Mouse (Mus musculus): ENCODE measurements at regions not wholly inside any gene's neighbourhood (a gene's known extent, or its start where the extent isn't known, plus 50 kb on each side); places are given as distances from the start of the nearest gene placed in this dataset.

GRCm38 (mm10) chr1:57224425-57225104 is 152.9 kb upstream of the 1700066M21Rik start:
- Histone ChIP-seq H3K4me2 (replicated peaks) (no peak overlapping the region), H3K27me3 (no peaks in the 10 kb centered on the region), H3K27ac (no peak overlapping the region), H3K4me3 (no peak overlapping the region), H3K9me3 (replicated peaks) (no peaks in the 10 kb centered on the region), H3K4me1 (no peaks in the 10 kb centered on the region), H3K9ac (no peak overlapping the region), H3K36me3 (no peaks in the 10 kb centered on the region)
- ATAC-seq (ENCODE audit: low FRiP score) = no peak
- WGBS = 87% methylated on average over 10 of the region's 10 CpGs

- Histone ChIP-seq H3K27ac (no peak overlapping the region), H3K36me3 (no peaks in the 10 kb centered on the region), H3K9me3 (replicated peaks) (no peaks in the 10 kb centered on the region), H3K4me2 (replicated peaks) (no peak overlapping the region), H3K4me1 (0 out of 2 replicates have a peak, but pooled peaks cover 12% of the 10 kb centered on the region), H3K27me3 (no peaks in the 10 kb centered on the region; the same call in 1 of the 2 replicates), H3K4me3 (no peak overlapping the region), H3K9ac (no peak overlapping the region)
- ATAC-seq (ENCODE audit: low FRiP score) = peak; percentile 84
- 30% methylated on average over 6 of the region's 6 CpGs for WGBS
Measured at GRCm38 (mm10) chr1:57243607-57244408, 133.6 kb upstream of the 1700066M21Rik start.

- H3K27me3 ChIP-seq = no peaks in the 10 kb centered on the region
- no peak overlapping the region for H3K9ac ChIP-seq
- H3K27ac ChIP-seq = no peak overlapping the region
- WGBS = 62% methylated on average over 7 of the region's 7 CpGs
- H3K36me3 ChIP-seq = no peaks in the 10 kb centered on the region
- H3K4me3 ChIP-seq = no peak overlapping the region
- H3K4me2 ChIP-seq (replicated peaks) = no peak overlapping the region
- no peak for ATAC-seq (ENCODE audit: low FRiP score)
- H3K4me1 ChIP-seq = no peaks in the 10 kb centered on the region
- H3K9me3 ChIP-seq (replicated peaks) = no peaks in the 10 kb centered on the region
Measured at GRCm38 (mm10) chr1:57259626-57260025, 117.8 kb upstream of the 1700066M21Rik start.

- H3K9ac ChIP-seq = no peak overlapping the region
- no peaks in the 10 kb centered on the region for H3K27me3 ChIP-seq
- H3K4me2 ChIP-seq (replicated peaks) = no peak overlapping the region
- WGBS = 47% methylated on average over 12 of the region's 12 CpGs
- peaks cover 14% of the 10 kb centered on the region for H3K4me1 ChIP-seq
- ATAC-seq (ENCODE audit: low FRiP score) = no peak
- H3K9me3 ChIP-seq (replicated peaks) = no peaks in the 10 kb centered on the region
- no peak overlapping the region for H3K4me3 ChIP-seq
- no peak overlapping the region for H3K27ac ChIP-seq
- H3K36me3 ChIP-seq = no peaks in the 10 kb centered on the region
Measured at GRCm38 (mm10) chr1:57265012-57265760, 112.2 kb upstream of the 1700066M21Rik start.

GRCm38 (mm10) chr1:57266695-57267094 is 110.7 kb upstream of the 1700066M21Rik start:
- no peaks in the 10 kb centered on the region for H3K27me3 ChIP-seq
- no peaks in the 10 kb centered on the region for H3K36me3 ChIP-seq
- WGBS = 44% methylated on average over 4 of the region's 4 CpGs
- H3K4me2 ChIP-seq (replicated peaks) = no peak overlapping the region
- no peak overlapping the region for H3K27ac ChIP-seq
- no peak overlapping the region for H3K9ac ChIP-seq
- H3K4me1 ChIP-seq = peaks cover 14% of the 10 kb centered on the region
- H3K4me3 ChIP-seq = no peak overlapping the region
- no peaks in the 10 kb centered on the region for H3K9me3 ChIP-seq (replicated peaks)
- peak; percentile 70 for ATAC-seq (ENCODE audit: low FRiP score)

GRCm38 (mm10) chr1:57267851-57268250 is 109.6 kb upstream of the 1700066M21Rik start:
- Histone ChIP-seq H3K36me3 (no peaks in the 10 kb centered on the region), H3K4me1 (peaks cover 14% of the 10 kb centered on the region), H3K4me2 (replicated peaks) (no peak overlapping the region), H3K9ac (no peak overlapping the region), H3K27me3 (no peaks in the 10 kb centered on the region), H3K4me3 (no peak overlapping the region), H3K27ac (no peak overlapping the region), H3K9me3 (replicated peaks) (no peaks in the 10 kb centered on the region)
- WGBS = 77% methylated on average over 2 of the region's 2 CpGs
- no peak for ATAC-seq (ENCODE audit: low FRiP score)

GRCm38 (mm10) chr1:57269679-57270354 is 107.6 kb upstream of the 1700066M21Rik start:
- H3K27me3 ChIP-seq = no peaks in the 10 kb centered on the region
- H3K9me3 ChIP-seq (replicated peaks) = no peaks in the 10 kb centered on the region
- H3K36me3 ChIP-seq = no peaks in the 10 kb centered on the region
- no peak overlapping the region for H3K9ac ChIP-seq
- no peak overlapping the region for H3K4me2 ChIP-seq (replicated peaks)
- peaks cover 14% of the 10 kb centered on the region for H3K4me1 ChIP-seq
- ATAC-seq (ENCODE audit: low FRiP score) = peak; percentile 77
- H3K4me3 ChIP-seq = no peak overlapping the region
- 48% methylated on average over 13 of the region's 13 CpGs for WGBS
- no peak overlapping the region for H3K27ac ChIP-seq

- Histone ChIP-seq H3K4me2 (replicated peaks) (no peak overlapping the region), H3K27ac (no peak overlapping the region), H3K36me3 (no peaks in the 10 kb centered on the region), H3K4me3 (no peak overlapping the region), H3K27me3 (no peaks in the 10 kb centered on the region), H3K4me1 (peaks cover 3% of the 10 kb centered on the region; the same call in 1 of the 2 replicates), H3K9ac (no peak overlapping the region), H3K9me3 (replicated peaks) (no peaks in the 10 kb centered on the region)
- ATAC-seq (ENCODE audit: low FRiP score) = no peak
- 84% methylated on average over 5 of the region's 5 CpGs for WGBS
Measured at GRCm38 (mm10) chr1:57272593-57272992, 104.8 kb upstream of the 1700066M21Rik start.

- Histone ChIP-seq H3K27ac (no peak overlapping the region), H3K4me1 (no peaks in the 10 kb centered on the region), H3K9me3 (replicated peaks) (no peaks in the 10 kb centered on the region; the same call in 1 of the 2 replicates), H3K27me3 (no peaks in the 10 kb centered on the region), H3K4me2 (replicated peaks) (no peak overlapping the region), H3K36me3 (no peaks in the 10 kb centered on the region), H3K4me3 (no peak overlapping the region), H3K9ac (no peak overlapping the region)
- ATAC-seq (ENCODE audit: low FRiP score) = no peak
- 86% methylated on average over 3 of the region's 3 CpGs for WGBS
Measured at GRCm38 (mm10) chr1:57281549-57281948, 95.9 kb upstream of the 1700066M21Rik start.

- Histone ChIP-seq H3K4me2 (replicated peaks) (no peak overlapping the region), H3K27me3 (no peaks in the 10 kb centered on the region), H3K9me3 (replicated peaks) (no peaks in the 10 kb centered on the region), H3K4me1 (no peaks in the 10 kb centered on the region), H3K36me3 (no peaks in the 10 kb centered on the region), H3K4me3 (no peak overlapping the region), H3K27ac (no peak overlapping the region), H3K9ac (no peak overlapping the region)
- ATAC-seq (ENCODE audit: low FRiP score) = no peak
- 92% methylated on average over 1 of the region's 1 CpGs for WGBS
Measured at GRCm38 (mm10) chr1:57296186-57296585, 81.2 kb upstream of the 1700066M21Rik start.

- H3K4me1 ChIP-seq = no peaks in the 10 kb centered on the region
- H3K9ac ChIP-seq = no peak overlapping the region
- H3K36me3 ChIP-seq = no peaks in the 10 kb centered on the region
- WGBS = 82% methylated on average over 5 of the region's 5 CpGs
- H3K9me3 ChIP-seq (replicated peaks) = no peaks in the 10 kb centered on the region
- no peak overlapping the region for H3K27ac ChIP-seq
- no peak overlapping the region for H3K4me2 ChIP-seq (replicated peaks)
- no peak for ATAC-seq (ENCODE audit: low FRiP score)
- no peaks in the 10 kb centered on the region for H3K27me3 ChIP-seq
- H3K4me3 ChIP-seq = no peak overlapping the region
Measured at GRCm38 (mm10) chr1:57298557-57298956, 78.9 kb upstream of the 1700066M21Rik start.

Data from hindbrain, embryonic 12.5 days (tissue).